Mouse (Mus musculus): Measurements from ENCODE around the gene Cage1. TPM values are rescaled to one million over a fixed set of nuclear protein-coding genes. Genes with fewer than 3 reads are reported as not detected.
A peak's percentile ranks its signal among the peaks of the same experiment; 100 is the strongest.

Cage1 gene
- total RNA-seq, 1 experiment from 2014 or later, result 4.9 TPM

DNA sequence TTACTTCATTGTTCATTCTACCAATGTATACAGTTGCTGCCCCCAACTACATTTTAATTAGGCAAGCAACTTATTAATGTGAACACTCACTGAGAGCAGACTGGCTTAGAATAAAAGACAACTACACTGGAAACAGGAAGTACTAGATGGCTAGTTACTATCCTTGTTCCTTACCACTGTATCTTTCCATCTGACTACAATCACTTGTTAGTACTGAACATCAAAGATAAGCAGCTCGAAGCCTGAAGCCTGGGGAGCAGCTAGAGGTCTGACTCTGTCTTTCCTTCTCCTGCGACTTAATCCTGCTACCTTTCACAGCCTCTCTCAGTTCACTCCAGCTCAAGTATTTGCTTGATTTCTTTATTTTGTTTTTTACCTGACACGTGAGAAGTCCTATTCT lies 18.1 kb downstream of the Cage1 start:
- ATAC-seq (ENCODE audit: extremely low read depth, insufficient number of reproducible peaks, low FRiP score, poor library complexity, severe bottlenecking), result no peak

DNA sequence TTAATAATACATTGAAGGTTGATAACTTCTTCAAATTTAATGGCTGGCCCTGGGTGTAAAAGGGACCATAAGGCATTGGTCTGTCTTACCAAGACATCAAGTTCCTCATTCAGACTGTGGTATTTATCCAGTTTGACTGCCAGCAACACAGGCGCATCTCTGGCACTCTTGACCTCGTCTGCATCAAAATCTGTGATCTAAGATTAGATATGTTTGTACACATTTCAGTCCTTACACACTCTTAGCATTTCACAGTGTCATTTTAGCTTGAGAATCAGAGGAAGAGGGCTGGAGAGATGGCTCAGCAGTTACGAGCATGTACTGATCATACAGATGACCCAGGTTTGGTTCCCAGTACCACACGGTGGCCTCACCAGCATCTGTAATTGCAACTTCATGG lies 21.3 kb downstream of the Cage1 start:
- ATAC-seq (ENCODE audit: extremely low read depth, insufficient number of reproducible peaks, low FRiP score, poor library complexity, severe bottlenecking), result no peak

DNA sequence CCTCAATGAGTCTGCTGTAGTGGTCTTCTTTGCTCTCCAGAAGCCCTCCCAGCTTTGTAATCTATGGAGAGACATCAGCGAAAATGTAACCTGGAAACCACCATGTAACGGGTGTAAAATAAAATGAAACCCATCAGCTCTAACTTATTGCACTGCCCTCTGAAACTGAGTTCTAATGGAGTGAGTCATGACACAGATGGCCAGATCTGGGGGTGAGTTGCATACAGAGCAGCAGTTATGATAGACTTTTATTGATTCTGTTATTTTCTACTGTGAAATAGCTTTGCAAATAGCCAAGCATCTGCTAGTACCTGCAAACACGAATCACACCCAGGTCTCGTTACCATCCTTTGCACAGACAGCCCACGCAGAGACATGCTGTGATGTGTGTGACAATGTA lies 24.4 kb downstream of the Cage1 start:
- ATAC-seq (ENCODE audit: extremely low read depth, insufficient number of reproducible peaks, low FRiP score, poor library complexity, severe bottlenecking), result no peak

DNA sequence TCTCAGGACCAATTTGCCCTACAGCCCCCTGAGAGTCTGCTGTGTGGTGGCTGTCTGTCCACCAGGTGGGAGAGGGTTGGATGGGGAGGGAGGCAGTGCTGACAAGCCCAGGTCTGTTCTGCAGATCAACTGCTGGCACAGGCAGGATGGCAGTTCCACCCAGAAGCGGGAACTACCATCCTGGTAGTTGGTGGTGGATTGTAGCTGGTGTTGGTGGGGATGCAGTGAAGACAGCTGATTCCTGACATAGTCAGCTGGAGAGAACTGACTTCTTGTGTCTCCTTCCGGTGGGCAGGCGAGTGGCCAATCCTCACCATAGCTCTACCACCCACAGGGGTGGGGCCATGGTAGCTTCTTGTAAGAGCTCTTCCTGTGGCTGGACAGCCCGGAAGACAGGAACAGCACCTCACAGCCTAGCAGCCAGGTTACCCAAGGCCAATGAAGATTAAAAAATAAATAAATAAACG lies 26.4 kb downstream of the Cage1 start:
- peak; percentile 54 for ATAC-seq (ENCODE audit: extremely low read depth, insufficient number of reproducible peaks, low FRiP score, poor library complexity, severe bottlenecking)

DNA sequence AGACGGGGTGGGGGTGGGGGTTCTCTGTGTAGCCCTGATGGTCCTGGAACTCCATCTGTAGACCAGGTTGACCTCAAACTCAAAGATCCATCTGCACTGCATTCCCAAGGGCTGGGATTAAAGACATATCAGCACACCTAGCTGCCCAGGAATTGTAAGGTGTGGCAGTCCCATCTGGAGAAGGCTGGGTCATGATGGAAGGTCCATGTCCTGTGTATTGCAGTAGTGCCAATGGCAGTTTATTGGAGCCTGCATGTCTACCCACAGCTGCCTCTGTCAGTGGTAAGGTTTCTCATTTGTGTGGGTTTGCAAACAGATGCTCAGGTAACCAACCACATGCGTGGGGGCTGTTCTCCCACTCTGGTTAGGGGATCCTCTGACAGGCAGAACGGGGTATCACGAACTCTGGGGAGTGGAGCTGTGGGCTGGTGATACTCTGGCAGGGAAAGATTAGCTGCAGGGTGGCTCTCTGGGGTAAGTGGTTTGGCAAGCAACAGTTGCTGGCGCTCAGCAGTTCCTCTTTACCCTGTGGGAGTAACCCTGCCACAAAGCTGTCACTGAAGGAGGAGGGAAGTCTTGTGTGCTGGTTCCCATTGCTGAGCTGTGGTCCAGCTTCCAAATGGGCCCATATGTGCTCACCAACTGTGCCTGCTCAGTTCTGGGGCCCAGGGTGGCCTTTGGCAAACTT lies 27.0 kb downstream of the Cage1 start:
- ATAC-seq (ENCODE audit: extremely low read depth, insufficient number of reproducible peaks, low FRiP score, poor library complexity, severe bottlenecking), result peak; percentile 89

DNA sequence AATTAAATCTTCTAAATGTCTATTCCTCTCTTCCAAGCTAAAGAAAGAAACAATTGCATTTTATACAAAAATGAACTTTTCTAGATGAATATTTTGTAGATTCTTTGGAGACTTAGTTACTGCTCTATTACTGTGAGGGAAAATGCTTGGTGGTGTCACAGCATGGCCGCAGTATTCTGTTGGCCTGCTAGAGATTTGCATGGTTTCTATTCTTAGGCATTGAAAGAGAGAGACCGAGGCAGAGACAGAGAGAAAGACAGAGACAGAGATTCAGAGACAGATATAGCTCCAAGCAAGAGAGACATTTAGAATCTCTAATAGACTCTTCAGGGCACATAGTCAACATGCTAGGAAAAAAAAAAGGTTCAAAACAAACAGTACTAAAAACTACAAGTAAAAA lies 28.9 kb downstream of the Cage1 start:
- no peak for ATAC-seq (ENCODE audit: extremely low read depth, insufficient number of reproducible peaks, low FRiP score, poor library complexity, severe bottlenecking)

DNA sequence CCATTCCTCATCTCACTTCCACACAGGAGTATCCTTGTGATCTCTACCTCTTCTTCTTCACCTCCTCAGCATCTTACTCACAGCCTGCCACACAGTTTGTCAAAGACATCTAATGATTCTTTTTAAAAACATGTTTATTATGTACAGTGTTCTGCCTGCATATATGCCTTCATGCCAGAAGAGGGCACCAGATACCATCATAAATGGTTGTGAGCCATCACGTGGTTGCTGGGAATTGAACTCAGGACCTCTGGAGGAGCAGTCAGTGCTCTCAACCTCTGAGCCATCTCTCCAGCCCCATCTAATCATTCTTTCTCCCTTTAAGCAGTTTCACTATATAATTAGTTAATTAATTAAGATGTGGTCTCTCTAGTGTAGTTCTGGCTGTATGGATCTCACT lies 34.4 kb downstream of the Cage1 start:
- no peak for ATAC-seq (ENCODE audit: extremely low read depth, insufficient number of reproducible peaks, low FRiP score, poor library complexity, severe bottlenecking)

DNA sequence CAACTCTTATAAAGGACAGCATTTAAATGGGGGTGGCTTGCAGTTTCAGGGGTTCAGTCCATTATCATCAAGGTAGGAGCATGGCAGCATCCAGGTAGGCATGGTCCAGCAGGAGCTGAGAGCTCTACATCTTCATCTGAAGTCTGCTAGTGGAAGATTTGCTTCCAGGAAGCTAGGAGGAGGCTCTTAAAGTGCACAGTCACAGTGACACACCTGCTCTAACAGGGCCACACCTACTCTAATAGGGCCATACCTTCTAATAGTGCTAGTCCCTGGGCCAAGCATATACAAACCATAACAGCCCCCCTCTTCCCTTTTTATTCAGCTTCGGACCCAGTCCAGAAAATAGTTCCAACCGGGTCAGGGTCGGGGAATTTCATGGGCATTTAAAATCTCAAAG lies 37.2 kb downstream of the Cage1 start:
- ATAC-seq (ENCODE audit: extremely low read depth, insufficient number of reproducible peaks, low FRiP score, poor library complexity, severe bottlenecking), result no peak

DNA sequence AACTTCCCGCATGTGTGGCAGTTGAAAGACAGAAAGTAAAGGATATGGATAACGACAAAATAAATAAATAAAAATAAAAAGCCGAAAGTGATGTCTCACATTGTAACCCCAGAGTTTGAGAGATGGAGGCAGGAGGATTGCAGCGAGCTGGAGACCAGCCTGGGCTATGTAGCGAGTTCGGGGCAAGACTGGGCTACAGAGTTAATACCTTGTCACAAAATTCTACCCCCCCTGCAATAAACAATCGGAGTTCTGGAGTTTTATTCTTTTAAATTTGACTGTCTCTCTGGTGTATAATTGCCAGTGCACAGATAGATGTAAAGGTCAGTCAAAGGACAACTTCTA lies 42.5 kb downstream of the Cage1 start:
- ATAC-seq (ENCODE audit: extremely low read depth, insufficient number of reproducible peaks, low FRiP score, poor library complexity, severe bottlenecking), result no peak

DNA sequence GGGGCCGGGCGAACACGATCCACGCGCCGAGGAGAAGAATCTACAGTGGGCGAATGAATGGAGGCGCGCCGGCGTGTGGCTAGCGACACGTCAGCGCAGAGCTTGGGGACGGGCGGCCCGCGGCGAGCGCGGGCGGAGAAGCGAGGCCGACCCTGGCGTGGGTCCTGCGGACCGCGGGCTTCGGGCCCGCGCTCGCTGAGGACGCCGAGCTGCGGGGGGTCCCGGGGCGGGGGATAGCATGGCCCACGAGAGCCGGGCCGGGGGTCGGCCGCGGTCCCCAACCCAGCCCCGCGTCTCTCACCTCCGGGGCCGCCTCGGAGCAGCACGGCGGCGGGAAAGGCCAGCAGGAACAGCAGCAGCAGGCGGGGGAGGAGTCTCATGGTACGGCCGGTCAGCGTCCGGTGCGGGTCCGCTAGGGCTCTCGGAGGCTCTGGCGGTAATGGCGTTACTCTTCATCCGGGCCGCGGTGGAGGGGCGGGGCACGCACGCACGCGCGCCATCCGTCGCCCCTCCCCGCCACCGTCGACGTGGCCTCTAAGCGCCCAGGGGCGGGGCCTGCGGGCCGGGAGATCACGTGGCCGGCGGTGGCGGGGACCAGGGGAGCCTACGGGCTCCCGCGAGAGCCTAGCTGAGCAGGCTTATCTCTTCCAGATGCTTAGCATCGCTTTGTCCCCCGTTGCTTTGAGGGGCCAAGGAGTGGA lies 43.0 kb downstream of the Cage1 start, which contains the start of gene Ssr1:
TSS of gene Ssr1 (minus strand) at position 514 of the 701 bp plus-strand sequence.
- peak; percentile 95 for ATAC-seq (ENCODE audit: extremely low read depth, insufficient number of reproducible peaks, low FRiP score, poor library complexity, severe bottlenecking)

DNA sequence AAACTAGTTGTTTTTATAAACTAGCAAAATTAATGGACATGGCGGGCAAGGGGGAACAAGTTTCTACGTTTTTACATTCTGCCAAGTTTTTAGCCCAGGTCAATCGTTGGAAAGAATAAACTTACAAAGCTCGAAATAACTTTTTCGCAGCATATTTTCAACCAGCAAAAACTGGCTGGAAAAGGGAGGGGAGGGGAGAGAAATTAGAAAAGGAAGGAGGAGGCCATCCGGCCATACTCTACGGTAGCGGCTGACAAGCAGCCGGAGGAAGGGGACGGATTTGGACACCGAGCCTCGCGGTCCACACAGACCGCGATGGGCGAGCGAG lies 43.5 kb downstream of the Cage1 start:
- no peak for ATAC-seq (ENCODE audit: extremely low read depth, insufficient number of reproducible peaks, low FRiP score, poor library complexity, severe bottlenecking)

DNA sequence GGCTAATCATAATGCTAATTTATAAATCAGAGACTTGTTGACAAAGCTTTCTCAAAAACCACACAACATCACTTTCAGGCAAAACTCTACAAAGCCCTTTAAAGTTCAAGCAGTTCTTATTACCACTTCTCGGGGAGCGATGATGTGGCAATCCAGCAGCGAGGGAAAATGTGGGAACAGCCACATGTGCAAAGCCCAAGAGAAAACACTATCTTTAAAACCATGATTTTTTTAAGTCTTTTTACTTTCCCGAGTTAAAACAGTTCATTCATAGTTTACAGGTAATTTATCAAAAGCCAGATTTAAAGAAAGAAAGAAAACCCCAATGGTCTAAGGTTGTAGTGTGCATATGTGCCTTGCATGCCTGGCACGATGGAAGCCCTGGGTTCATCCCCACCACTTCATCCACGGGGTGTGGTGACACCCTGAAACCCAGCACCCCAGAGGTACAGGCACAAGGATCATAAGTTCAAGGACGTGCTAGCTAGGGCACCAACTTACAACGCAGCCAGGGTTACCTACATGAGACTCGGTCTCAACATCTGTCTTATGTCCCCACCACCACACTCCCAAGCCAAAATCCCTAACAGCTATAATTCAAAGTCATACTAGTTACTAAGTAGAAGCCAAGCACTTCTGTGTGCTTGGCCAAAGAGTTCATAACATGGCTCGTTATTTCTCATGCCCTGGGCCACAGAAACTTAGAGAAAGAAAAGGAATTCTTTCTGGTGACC lies 44.1 kb downstream of the Cage1 start:
- no peak for ATAC-seq (ENCODE audit: extremely low read depth, insufficient number of reproducible peaks, low FRiP score, poor library complexity, severe bottlenecking)

DNA sequence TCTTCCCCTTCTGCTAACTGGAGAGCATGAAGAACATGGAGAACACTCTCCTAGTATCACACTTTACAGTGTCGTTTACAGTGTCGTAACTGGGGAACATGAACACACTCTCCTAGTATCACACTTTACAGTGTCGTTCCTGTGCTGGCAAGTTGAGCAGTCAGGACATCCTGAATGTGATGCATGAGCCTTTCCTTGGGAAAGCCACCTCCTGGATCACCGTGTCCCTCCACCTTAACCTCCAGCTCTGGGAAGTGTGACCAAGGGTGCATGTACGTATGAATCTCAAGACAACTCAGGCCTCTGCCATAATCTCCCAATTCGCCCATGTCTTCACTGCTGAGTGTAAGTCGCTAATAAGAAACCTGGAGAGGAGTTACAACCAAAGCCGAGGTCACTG lies 47.2 kb downstream of the Cage1 start:
- no peak for ATAC-seq (ENCODE audit: extremely low read depth, insufficient number of reproducible peaks, low FRiP score, poor library complexity, severe bottlenecking)

DNA sequence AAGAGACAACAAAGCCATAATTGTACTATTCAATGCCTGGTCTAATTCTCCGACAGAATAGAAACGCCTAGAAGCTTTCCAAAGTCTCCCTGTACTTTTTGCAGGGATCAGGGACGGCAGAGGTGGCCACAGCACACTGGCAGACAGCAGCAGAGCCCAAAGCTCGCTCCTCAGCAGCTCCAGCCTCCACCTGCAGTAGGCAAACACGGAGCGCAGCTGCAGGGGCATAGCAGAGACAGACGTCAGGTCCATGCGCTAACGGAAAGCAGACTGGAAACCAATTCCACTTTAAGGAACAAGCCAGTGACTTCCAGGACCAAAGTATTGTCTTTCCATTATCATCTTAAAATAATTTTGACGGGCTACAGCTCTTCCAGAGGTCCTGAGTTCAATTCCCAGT lies 50.7 kb downstream of the Cage1 start:
- no peak for ATAC-seq (ENCODE audit: extremely low read depth, insufficient number of reproducible peaks, low FRiP score, poor library complexity, severe bottlenecking)

DNA sequence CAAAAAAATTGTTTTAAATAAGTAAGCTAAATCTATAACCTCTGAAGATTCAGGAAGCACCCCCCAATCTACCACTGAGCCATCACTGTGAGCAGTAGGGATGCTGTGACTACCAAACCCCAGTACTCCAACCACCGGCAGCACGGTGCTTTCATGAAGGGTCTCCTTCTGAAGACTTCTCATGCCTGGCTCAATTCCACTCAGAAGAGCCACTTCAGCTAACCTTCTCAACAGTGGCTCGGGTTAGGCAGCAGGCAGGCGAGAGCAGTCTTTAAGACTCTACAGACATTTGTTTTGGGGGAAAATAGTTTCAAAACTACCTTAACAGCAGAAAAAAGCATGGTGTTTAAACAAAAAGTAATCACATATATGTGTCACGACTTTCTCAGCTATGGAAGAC lies 55.8 kb downstream of the Cage1 start:
- ATAC-seq (ENCODE audit: extremely low read depth, insufficient number of reproducible peaks, low FRiP score, poor library complexity, severe bottlenecking), result no peak

DNA sequence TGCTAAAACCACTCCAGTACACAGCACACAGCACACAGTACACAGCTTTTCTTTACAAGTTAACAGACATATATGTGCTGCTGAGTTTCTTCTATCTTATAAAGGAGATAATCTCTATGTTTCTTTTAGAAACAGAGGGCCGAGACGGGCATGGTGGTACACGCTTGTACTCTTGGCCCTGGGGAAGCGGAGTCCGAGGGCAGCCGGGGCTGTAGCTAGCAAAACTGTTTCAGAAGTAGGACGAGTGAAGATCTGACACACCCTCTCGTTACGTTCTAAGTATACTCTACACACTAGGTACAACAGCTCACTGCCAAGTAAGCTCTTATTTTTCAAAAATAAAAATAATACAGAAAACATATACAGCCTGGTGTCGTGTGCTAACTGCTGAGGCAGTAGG lies 56.5 kb downstream of the Cage1 start:
- no peak for ATAC-seq (ENCODE audit: extremely low read depth, insufficient number of reproducible peaks, low FRiP score, poor library complexity, severe bottlenecking)

DNA sequence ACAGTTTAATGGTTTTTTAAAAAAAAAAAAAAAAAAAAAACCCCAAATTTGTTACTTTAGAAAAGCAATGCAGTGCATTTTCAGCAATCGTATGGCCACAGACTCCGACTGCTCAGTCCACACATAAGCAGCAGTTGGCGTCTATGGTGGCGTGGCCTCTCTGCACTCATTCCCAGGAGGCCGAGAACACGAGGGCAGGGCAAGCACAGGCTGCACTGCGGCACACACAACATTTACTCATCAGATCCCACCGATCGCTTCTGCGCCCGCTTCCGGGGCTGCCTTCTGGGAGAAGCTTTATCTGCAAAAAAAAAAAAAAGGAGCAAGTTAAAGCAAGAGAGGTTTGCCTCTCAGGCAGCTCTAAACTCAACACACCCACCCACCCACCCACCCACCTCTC lies 57.4 kb downstream of the Cage1 start:
- ATAC-seq (ENCODE audit: extremely low read depth, insufficient number of reproducible peaks, low FRiP score, poor library complexity, severe bottlenecking), result no peak

DNA sequence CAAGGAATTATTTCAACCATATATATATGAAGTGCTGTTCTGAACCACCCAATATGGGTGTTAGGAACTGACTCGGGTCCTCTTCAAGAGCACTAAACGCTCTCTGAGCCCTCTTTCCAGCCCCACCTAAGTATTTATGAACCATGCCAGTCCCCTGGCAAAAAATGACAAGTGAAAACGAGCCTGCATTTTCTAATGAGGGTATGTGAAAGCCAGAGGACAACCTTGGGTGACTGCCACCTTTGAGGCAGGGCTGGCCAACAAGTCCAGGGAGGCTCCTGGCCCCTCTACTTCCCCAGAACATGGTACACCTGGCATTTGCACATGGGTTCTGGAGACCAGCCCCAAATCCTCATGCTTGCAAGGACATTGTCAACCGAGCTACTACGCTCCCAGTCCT lies 62.1 kb downstream of the Cage1 start:
- no peak for ATAC-seq (ENCODE audit: extremely low read depth, insufficient number of reproducible peaks, low FRiP score, poor library complexity, severe bottlenecking)

DNA sequence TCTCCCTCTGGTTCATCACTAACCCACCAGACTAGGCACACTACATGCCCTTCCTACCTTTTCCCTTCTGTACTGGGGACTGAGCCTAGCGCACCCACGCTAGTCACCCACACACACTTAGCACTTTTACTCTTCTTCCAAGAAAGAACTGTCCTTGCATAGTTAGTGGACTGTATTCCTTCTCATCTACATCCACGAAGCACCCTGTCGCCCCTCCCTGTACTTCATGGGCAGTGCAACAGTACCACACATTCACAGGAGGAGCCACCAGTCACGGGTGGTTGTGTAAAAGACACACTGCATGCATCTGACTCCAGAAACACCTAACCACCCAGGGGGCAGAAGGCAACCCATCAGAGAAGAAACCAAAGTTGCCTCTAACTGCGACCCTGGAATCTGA lies 62.8 kb downstream of the Cage1 start:
- no peak for ATAC-seq (ENCODE audit: extremely low read depth, insufficient number of reproducible peaks, low FRiP score, poor library complexity, severe bottlenecking)

DNA sequence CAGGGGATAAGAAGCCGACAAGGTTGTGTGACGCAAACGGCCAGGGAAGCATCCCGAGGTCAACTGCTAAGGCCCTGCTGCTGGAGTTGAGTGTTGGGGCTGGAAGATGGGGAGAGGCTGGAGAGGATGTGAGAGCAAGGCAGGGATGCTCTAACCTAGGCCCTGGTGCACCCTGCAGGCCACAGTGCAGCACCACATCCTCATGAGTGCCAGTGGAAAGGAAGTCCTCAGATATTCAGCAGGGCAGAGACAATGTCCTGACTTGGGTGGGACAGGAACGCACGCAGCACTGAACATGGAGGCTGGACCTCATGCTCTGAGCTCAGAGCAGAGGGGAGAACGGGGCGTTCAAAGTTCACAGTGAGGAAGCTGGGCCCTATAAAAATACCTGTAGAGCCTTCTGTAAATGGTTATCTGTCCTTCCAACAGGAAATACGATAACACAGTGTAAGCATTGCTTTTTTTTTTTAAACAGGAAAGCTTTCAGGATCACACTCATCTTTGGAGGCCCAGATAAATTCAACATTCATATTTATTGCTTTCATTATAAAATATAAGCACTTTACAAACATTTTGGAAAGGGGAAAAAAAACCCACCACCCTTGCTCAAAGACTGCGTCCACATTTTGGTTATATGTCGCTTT lies 65.9 kb downstream of the Cage1 start:
- ATAC-seq (ENCODE audit: extremely low read depth, insufficient number of reproducible peaks, low FRiP score, poor library complexity, severe bottlenecking), result no peak

Measured in neutrophil, adult 5-6 weeks (primary cell).